Mouse (Mus musculus) adrenal gland, adult (tissue): ENCODE data around the gene Med8.

Source experiments
- DNase-seq, 2 experiments: peaks; one replicate each; pipeline ENCODE4 v3.0.0; 2022 to 2023; ENCODE audit warnings: low spot score in 1 of 2; ENCODE audit not compliant: inconsistent age in 2 of 2

The Med8 gene

GRCm38 (mm10) chr4:118464956-118465355, 55.8 kb downstream of the Med8 start:
- DNase-seq, result no peak
